Mouse (Mus musculus): ENCODE data around the gene Hoxc8. TPM values are rescaled to one million over a fixed set of nuclear protein-coding genes. Genes with fewer than 3 reads are reported as not detected.
A peak's percentile ranks its signal among the peaks of the same experiment; 100 is the strongest.

Gene Hoxc8
- polyA plus RNA-seq, 1 experiment: not detected

DNA sequence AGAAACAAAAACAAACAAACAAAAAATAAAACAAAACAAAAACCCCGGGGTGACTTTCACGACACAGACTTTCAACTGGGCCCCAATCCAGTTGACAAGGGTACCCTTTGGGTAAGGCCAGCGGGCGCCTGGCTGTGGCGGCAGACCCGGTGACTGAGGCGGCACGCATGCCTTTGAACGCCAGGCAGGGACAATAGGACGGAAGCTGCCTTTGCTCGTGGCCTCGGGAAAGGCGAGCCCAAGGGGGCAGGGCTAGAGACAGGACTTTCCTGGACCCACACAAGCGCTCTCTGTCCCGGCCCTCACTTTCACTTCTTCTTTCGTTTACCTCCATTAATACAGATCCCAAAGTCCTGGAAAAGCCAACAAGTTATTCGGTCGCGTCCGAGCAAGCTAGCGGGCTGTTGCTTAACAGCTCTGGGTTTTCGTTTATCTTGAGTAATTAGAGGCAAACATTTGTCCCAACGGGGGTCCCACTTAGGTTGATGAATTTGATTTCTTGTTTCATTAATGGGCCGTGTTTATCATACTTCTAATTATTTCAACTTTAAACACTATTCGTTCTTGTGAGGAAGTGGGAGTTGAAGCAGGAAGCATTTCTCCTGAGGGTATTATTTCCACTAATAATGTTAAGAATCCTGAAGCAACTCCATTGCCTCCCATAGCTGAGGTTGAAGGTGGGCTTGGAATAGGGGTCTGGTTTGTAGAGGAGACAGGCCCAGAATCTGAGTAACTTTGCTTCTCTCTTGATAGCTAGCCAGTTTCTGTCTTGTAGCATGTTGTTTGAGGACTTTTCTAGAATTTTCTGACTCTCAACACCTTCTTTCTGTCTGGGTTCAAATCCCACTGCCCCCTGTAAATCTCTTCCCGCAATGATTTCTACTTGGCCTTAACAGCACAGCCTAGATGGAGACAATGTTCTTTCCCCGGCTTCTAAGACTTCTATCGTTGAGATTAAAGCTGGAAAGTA, 26.5 kb upstream of the Hoxc8 start:
- DNase-seq (ENCODE audit: extremely low spot score in 1 of 2, low spot score in 1 of 2): no peak

GRCm38 (mm10) chr15:102965003-102965891, 25.2 kb upstream of the Hoxc8 start:
- DNase-seq (ENCODE audit: extremely low spot score in 1 of 2, low spot score in 1 of 2): no peak

DNA sequence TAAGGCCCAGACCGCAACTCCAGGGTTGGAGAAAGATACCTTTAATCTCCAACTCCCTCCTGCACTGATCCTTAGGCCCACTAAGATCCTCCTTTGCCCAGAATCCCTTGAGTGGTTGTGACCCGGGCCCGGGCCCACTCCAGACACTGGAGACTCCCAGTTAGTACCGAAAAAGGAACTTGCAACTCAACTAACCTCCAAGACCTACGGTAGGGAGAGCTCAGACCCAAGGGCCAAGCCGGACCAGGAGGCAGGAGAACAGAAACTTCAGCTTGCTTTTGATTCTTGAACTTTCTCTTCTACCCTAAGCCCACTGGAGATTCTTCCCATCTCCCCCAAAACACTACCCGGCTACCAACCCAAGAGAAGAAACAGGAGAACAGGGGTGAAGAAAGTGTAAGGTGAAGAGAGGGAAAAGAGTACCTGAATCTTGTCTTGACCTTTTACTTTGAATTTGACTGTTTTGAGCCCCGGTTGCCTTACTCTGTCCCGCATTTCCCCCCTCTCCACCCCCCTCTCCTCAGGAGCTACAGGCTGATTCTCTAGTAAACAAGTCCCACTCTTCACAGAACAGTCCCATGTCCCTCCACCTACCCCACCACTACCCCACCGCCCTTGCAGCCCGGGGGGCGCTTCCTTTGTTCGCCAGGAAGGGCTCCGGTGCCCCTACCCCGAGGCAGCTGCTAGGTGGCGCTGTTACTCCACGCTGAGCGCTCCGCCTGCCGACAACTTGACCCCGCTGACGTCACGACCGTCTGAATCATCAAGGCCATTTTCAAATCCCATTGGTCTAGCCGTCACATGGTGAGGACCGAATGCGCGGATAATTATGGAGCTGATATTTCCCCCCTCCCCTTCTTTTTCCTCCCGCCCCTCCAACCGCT, 24.3 kb upstream of the Hoxc8 start:
- DNase-seq (ENCODE audit: extremely low spot score in 1 of 2, low spot score in 1 of 2): no peak

- DNase-seq (ENCODE audit: extremely low spot score in 1 of 2, low spot score in 1 of 2): no peak
Observed at GRCm38 (mm10) chr15:102966776-102967311, 23.6 kb upstream of the Hoxc8 start, which contains the start of gene Hoxc10. Hoxc10 (plus strand) TSS chr15:102966796.

DNA sequence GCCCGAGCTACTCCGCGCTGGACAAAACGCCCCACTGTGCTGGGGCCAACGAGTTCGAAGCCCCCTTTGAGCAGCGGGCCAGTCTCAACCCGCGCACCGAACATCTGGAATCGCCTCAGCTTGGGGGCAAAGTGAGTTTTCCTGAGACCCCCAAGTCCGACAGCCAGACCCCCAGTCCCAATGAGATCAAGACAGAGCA, 23.2 kb upstream of the Hoxc8 start, which contains the start of gene Hoxc5:
TSS of gene Hoxc5 (plus strand) at position 132 of the 199 bp plus-strand sequence.
- DNase-seq (ENCODE audit: extremely low spot score in 1 of 2, low spot score in 1 of 2): no peak

DNA sequence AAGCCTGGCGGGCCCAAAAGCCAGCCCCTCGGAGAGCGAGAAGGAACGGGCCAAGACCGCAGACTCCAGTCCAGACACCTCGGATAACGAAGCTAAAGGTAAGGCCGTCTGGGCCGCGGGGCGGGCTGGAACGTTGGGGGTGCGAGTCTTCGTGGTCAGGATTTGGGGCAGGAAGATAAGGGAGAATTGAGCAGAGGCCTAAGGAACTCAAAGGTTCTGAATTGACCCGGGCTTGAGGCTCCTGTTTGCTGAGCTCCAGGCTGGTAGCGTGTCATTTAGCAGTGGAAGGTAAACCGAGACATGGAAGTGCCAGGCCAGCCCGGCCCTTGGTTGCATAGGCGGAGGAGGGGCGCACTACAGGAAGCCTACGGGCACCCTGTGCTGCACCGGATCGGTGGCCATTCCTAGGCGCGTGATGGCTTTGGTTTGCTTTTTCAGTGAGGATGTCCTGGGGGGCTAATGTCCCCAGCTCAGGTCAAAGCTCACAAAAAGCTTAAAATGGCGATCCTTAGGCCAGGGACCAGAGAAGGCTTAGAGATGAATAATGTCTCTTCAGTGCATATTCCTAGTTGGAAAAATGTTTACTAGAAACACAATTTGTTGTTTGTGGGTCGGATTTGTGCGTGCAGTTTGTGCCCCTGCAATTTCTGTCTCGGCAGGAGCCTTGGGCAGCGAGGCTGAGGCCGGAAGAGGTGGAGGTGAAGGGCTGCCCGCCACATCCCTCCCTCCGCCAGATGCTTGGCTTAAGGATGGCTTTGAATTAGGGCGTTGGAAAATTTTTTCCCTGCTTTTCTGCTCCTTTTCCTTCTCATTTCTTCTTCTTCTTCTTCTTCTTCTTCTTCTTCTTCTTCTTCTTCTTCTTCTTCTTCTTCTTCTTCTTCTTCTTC, 22.7 kb upstream of the Hoxc8 start:
- DNase-seq (ENCODE audit: extremely low spot score in 1 of 2, low spot score in 1 of 2): no peak

DNA sequence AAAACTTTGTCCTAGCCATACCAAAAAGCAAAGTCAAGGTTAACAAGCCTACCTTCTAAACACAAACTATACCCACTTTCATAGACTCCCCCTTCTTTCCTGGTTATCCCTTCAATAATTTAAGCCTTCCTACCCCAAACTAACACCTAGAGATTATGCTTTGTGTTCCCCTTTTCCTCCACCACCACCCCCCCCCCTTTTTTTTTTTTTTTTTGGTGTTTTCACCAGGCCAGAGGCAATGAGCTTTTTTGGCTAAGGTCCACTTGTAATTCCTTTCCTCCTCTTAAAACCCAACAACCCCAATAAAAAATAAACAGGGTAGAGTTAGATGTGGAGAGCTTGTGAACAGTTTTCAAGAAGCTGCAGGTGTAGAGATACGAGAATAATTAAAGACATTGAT, 21.1 kb upstream of the Hoxc8 start:
- DNase-seq (ENCODE audit: extremely low spot score in 1 of 2, low spot score in 1 of 2): no peak

DNA sequence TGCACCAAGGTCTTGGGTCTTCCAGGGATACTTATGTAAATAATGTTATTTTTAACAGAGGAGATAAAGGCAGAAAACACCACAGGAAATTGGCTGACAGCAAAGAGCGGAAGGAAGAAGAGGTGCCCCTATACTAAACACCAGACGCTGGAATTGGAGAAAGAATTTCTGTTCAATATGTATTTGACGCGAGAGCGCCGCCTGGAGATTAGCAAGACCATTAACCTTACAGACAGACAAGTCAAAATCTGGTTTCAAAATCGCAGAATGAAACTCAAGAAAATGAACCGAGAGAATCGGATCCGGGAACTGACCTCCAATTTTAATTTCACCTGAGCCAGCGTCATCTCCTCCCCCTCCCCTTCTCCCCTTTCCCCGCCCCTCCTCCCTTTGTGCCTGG, 19.7 kb upstream of the Hoxc8 start:
- DNase-seq (ENCODE audit: extremely low spot score in 1 of 2, low spot score in 1 of 2): peak in 1 of 2 experiments; percentile 24

GRCm38 (mm10) chr15:102972254-102972653, 18.2 kb upstream of the Hoxc8 start:
- DNase-seq (ENCODE audit: extremely low spot score in 1 of 2, low spot score in 1 of 2): no peak

GRCm38 (mm10) chr15:102972753-102973152, 17.7 kb upstream of the Hoxc8 start:
- DNase-seq (ENCODE audit: extremely low spot score in 1 of 2, low spot score in 1 of 2): no peak

DNA sequence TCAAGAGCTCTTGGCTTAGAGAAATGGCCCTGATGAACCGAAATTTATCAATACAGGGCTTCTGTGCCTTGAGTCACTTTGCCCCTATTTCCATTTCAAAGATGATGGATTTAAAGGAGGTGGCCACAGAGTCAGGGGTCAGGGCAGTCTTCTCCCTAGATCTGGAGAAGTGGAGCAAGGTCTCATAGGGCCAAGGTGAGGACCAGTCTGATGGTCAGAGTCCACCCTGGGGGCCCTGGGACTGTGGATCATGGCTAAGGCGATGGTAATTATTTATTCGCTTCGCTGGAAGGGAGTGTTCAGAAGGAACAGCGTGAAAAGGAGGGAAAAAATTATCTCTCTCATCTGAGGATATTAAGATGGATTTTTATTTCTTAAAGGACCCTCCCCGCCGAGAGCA, 15.4 kb upstream of the Hoxc8 start:
- no peak for DNase-seq (ENCODE audit: extremely low spot score in 1 of 2, low spot score in 1 of 2)

DNA sequence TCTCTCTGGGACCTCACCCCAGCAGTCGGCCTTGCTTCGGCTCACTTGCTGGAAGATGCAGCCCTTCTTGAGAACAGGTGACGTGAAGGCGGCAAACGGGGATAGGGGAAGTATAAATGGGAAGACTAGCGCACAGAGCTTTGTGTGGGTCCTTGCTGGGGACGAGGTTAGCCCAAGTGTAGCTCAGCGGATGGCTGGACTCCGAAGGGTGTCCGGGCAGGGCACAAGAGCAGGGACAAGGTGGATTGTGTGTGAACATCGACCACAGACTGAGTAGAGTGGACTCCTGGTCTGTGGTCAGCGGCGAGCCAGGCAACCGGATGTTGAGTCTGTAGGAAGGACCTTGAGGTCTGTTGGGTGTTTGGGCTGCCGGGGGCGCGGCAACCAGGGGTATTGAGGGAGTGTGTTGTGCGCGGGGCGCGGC, 14.7 kb upstream of the Hoxc8 start:
- no peak for DNase-seq (ENCODE audit: extremely low spot score in 1 of 2, low spot score in 1 of 2)

DNA sequence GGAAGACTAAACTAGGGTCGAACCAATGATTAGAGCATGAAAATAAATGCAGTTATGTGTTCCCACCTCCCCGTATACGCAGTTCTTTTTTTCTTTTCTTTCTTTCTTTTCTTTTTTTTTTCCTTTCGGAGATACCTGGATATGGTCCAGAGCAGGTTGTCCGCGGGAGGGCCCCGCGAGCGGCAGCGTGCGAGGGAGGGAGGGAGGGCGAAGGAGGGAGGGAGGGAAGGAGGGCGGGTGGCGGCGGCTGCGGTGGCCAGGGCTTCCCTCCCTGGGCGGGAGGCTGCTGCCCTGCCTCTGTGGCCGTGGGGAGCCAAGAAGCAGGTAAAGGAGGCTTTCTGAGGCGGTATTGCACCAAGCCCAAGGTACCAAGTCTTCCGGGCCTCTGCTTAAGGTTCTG, 14.2 kb upstream of the Hoxc8 start, which contains the start of gene Hoxc9:
TSS of gene Hoxc9 (plus strand) at position 269 of the 400 bp plus-strand sequence.
- DNase-seq (ENCODE audit: extremely low spot score in 1 of 2, low spot score in 1 of 2): no peak

- DNase-seq (ENCODE audit: extremely low spot score in 1 of 2, low spot score in 1 of 2): no peak
Observed at GRCm38 (mm10) chr15:102976631-102977422, 13.6 kb upstream of the Hoxc8 start.

DNA sequence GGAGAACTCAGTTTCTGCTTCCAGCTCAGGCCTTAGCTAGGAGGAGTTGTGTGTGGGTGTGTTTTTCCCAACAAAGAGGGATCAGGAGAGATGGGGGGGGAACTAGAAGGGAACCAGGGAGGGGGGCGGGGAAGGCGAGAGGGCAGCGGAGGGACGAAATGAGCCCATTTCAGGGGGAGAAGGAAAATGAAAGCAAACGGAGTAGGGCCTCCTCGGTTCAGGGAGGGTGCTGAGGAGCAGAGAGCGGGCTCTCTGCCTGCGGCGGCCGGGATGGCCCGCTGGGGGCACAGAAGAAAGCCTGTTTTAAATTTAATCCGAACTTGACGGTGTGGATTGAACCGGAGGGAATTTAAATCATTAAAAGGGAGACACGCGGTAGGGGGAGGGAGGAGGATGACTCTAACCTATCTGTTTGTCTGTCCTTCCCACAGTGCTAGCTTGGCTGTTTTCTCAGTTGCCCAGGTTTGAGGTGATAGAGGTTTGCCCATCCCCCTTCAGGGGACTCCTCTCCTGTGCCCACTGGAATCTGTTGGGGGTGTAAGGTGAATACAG, 12.9 kb upstream of the Hoxc8 start:
- DNase-seq (ENCODE audit: extremely low spot score in 1 of 2, low spot score in 1 of 2): no peak

GRCm38 (mm10) chr15:102978615-102979515, 11.5 kb upstream of the Hoxc8 start:
- no peak for DNase-seq (ENCODE audit: extremely low spot score in 1 of 2, low spot score in 1 of 2)

DNA sequence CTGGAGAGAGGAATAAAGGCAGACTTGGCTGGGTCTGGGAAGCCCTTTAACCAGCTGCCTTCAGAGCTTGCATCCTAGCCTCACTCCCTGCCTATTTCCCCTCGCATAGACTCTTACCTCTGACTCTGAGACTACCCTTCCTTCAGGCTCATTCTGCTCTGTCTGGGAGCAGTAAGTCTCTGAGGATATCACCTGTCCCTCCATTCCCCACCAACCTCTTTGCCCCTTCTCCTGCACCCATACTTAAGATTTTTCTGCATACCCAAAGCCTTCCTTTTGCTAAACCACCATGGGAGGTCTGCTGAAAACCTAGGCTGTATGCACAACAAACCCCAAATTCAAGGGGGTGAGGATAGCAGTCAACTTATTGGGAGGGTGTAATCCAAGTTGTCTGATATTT, 10.5 kb upstream of the Hoxc8 start:
- no peak for DNase-seq (ENCODE audit: extremely low spot score in 1 of 2, low spot score in 1 of 2)
